ENCODE assay signal across 23 mouse cellular contexts in genomic region chr14:41065168-41065567, GRCm38 (mm10). TPM values are rescaled to one million over a fixed set of nuclear protein-coding genes. Genes with fewer than 3 reads are reported as not detected.
DNase-seq lines count a peak whose midpoint lies in the region; ATAC-seq and TF ChIP-seq lines count a peak whose summit lies in the region.
"Had no signal": no experiment of that assay in that cellular context is flagged by ENCODE, and none has a peak within 500 bp of the region (broad histone marks: within the 10 kb centered on the region; RNA-seq: fewer than 3 reads in every experiment).

No protein-coding gene starts in this region.

- 8% methylated on average over 1 of the region's 2 CpGs for WGBS in heart, embryonic 11.5 days (ENCODE audit: insufficient replicate concordance)
- 31% methylated on average over 2 of the region's 2 CpGs for WGBS in lung, embryonic 14.5 days
- WGBS in lung, postnatal 0 days: 22% methylated on average over 1 of the region's 2 CpGs
- WGBS in liver, embryonic 15.5 days (ENCODE audit: insufficient replicate concordance): 20% methylated on average over 2 of the region's 2 CpGs
- WGBS in cerebellum, adult 2 months: 62% methylated on average over 2 of the region's 2 CpGs

- no peak overlapping the region for H3K4me2 ChIP-seq in heart, embryonic 11.5 days
- no peak overlapping the region for H3K4me2 ChIP-seq in lung, embryonic 14.5 days
- no peak overlapping the region for H3K4me2 ChIP-seq in lung, postnatal 0 days (replicated peaks; ENCODE audit: low read depth, low read length)
- peak overlapping the region; percentile 8; the same call in 1 of the 2 replicates for H3K4me2 ChIP-seq in liver, embryonic 15.5 days
- H3K4me2 ChIP-seq: hindbrain, embryonic 12.5 days had no signal

- no peak overlapping the region for H3K9ac ChIP-seq in heart, embryonic 11.5 days (ENCODE audit: low read depth, low read length)
- H3K9ac ChIP-seq in lung, embryonic 14.5 days: no peak overlapping the region
- no peak overlapping the region for H3K9ac ChIP-seq in lung, postnatal 0 days (replicated peaks; ENCODE audit: low read depth)
- H3K9ac ChIP-seq in liver, embryonic 15.5 days: no peak overlapping the region
- H3K9ac ChIP-seq: hindbrain, embryonic 12.5 days had no signal

- TF ChIP-seq CTCF in lung, embryonic 14.5 days (IDR thresholded peaks at IDR 0.05; ENCODE audit: low read depth): no peak
- no peak for TF ChIP-seq CTCF in lung, postnatal 0 days (IDR thresholded peaks at IDR 0.05)
- TF ChIP-seq CTCF in cerebellum, adult 2 months (IDR thresholded peaks at IDR 0.05; ENCODE audit: borderline replicate concordance, insufficient read depth, low read depth, low read length): no peak

- peaks cover 4% of the 10 kb centered on the region; the same call in 1 of the 2 replicates for H3K4me1 ChIP-seq in heart, embryonic 11.5 days (ENCODE audit: control insufficient read depth, insufficient read depth, low read length)
- H3K4me1 ChIP-seq in lung, embryonic 14.5 days (ENCODE audit: insufficient read depth): no peaks in the 10 kb centered on the region
- H3K4me1 ChIP-seq in lung, postnatal 0 days (ENCODE audit: insufficient read depth, low read depth, low read length): no peaks in the 10 kb centered on the region
- H3K4me1 ChIP-seq in liver, embryonic 15.5 days (replicated peaks): peaks cover 19% of the 10 kb centered on the region
- H3K4me1 ChIP-seq in cerebellum, adult 2 months (ENCODE audit: control insufficient read depth, insufficient read depth, low read length): no peaks in the 10 kb centered on the region
- H3K4me1 ChIP-seq: hindbrain, embryonic 12.5 days; megakaryocyte, embryonic 14.5 days had no signal

- intact Hi-C loops in heart, postnatal 36 days (cut with DNase I): no loop called here

- H3K27me3 ChIP-seq in heart, embryonic 11.5 days (ENCODE audit: control insufficient read depth, insufficient read depth, low read length): no peaks in the 10 kb centered on the region
- H3K27me3 ChIP-seq in lung, embryonic 14.5 days (ENCODE audit: insufficient read depth, low read length): no peaks in the 10 kb centered on the region
- H3K27me3 ChIP-seq in lung, postnatal 0 days (replicated peaks; ENCODE audit: insufficient read depth, low read length): no peaks in the 10 kb centered on the region
- H3K27me3 ChIP-seq in liver, embryonic 15.5 days: no peaks in the 10 kb centered on the region
- no peaks in the 10 kb centered on the region for H3K27me3 ChIP-seq in cerebellum, adult 2 months (ENCODE audit: control insufficient read depth, insufficient read depth, low read length)
- H3K27me3 ChIP-seq: hindbrain, embryonic 12.5 days; megakaryocyte, embryonic 14.5 days had no signal

- TF ChIP-seq EP300 in lung, postnatal 0 days (IDR thresholded peaks at IDR 0.05): no peak

- no peaks in the 10 kb centered on the region for H3K36me3 ChIP-seq in heart, embryonic 11.5 days (ENCODE audit: control insufficient read depth, insufficient read depth, low read length)
- H3K36me3 ChIP-seq in lung, embryonic 14.5 days (ENCODE audit: insufficient read depth): no peaks in the 10 kb centered on the region
- no peaks in the 10 kb centered on the region for H3K36me3 ChIP-seq in lung, postnatal 0 days (ENCODE audit: insufficient read depth, low read length)
- no peaks in the 10 kb centered on the region for H3K36me3 ChIP-seq in liver, embryonic 15.5 days (replicated peaks)
- H3K36me3 ChIP-seq: hindbrain, embryonic 12.5 days had no signal

- DNase-seq in heart, postnatal 36 days: no peak
- DNase-seq in lung, embryonic 14.5 days: peak; percentile 19
- no peak for DNase-seq in lung, postnatal 0 days (ENCODE audit: low spot score)
- no peak for DNase-seq in ovary, postnatal 10 days (ENCODE audit: low spot score)
- DNase-seq in cerebellum, adult 2 months: no peak
- DNase-seq: adrenal gland, postnatal 14 days; cerebellum, postnatal 10 days; gastrocnemius, postnatal 25 days; kidney, postnatal 10 days; layer of hippocampus, adult 9-11 months had no signal

- no peak overlapping the region for H3K27ac ChIP-seq in heart, embryonic 11.5 days (ENCODE audit: low read depth, low read length)
- no peak overlapping the region for H3K27ac ChIP-seq in lung, embryonic 14.5 days (ENCODE audit: low read depth)
- H3K27ac ChIP-seq in lung, postnatal 0 days (ENCODE audit: low read length): no peak overlapping the region
- no peak overlapping the region for H3K27ac ChIP-seq in liver, embryonic 15.5 days (replicated peaks)
- no peak overlapping the region for H3K27ac ChIP-seq in cerebellum, adult 2 months (ENCODE audit: insufficient read depth, low read length)
- H3K27ac ChIP-seq: hindbrain, embryonic 12.5 days had no signal

- peak; percentile 42; the same call in 1 of the 2 replicates for ATAC-seq in heart, embryonic 11.5 days (replicated peaks; ENCODE audit: insufficient number of reproducible peaks, low FRiP score, low TSS enrichment)
- ATAC-seq in lung, embryonic 14.5 days (ENCODE audit: insufficient read depth): peak; percentile 38; the same call in 1 of the 2 replicates
- no peak for ATAC-seq in lung, postnatal 0 days
- peak; percentile 63 for ATAC-seq in common myeloid progenitor, adult 5-6 weeks (replicated peaks; ENCODE audit: low read depth, poor library complexity, severe bottlenecking)
- ATAC-seq in liver, embryonic 15.5 days (ENCODE audit: insufficient read depth): peak; percentile 97

- H3K9me3 ChIP-seq in heart, embryonic 11.5 days (replicated peaks; ENCODE audit: control insufficient read depth, low read length): no peaks in the 10 kb centered on the region
- no peaks in the 10 kb centered on the region for H3K9me3 ChIP-seq in lung, embryonic 14.5 days (ENCODE audit: low read depth, low read length)
- H3K9me3 ChIP-seq in lung, postnatal 0 days (ENCODE audit: low read length): no peaks in the 10 kb centered on the region
- H3K9me3 ChIP-seq in liver, embryonic 15.5 days (replicated peaks): no peaks in the 10 kb centered on the region
- H3K9me3 ChIP-seq: hindbrain, embryonic 12.5 days; megakaryocyte, embryonic 14.5 days had no signal

- no peak for TF ChIP-seq POLR2A in cerebellum, adult 2 months (IDR thresholded peaks at IDR 0.05; ENCODE audit: borderline replicate concordance, insufficient read depth, low read length)

- H3K4me3 ChIP-seq in heart, embryonic 11.5 days (ENCODE audit: low read depth, low read length): no peak overlapping the region
- H3K4me3 ChIP-seq in lung, embryonic 14.5 days (ENCODE audit: low read depth, low read length): no peak overlapping the region
- no peak overlapping the region for H3K4me3 ChIP-seq in lung, postnatal 0 days (ENCODE audit: low read depth, low read length)
- H3K4me3 ChIP-seq in liver, embryonic 15.5 days (replicated peaks): no peak overlapping the region
- no peak overlapping the region for H3K4me3 ChIP-seq in cerebellum, adult 2 months (replicated peaks; ENCODE audit: insufficient read depth, low read depth, low read length)
- H3K4me3 ChIP-seq: hindbrain, embryonic 12.5 days; megakaryocyte, embryonic 14.5 days had no signal

RNA-seq across cellular contexts. Expression of gene Dydc2, which starts 3.8 kb away (rescaled TPM):
- 0.53 TPM in 1 of 2 replicates, not detected in the other for polyA plus RNA-seq in heart, embryonic 11.5 days (2014; fragmentation: Nextera tagmentation; extraction: Ambion mirVana)
- total RNA-seq in heart, postnatal 36 days (2021): not detected
- polyA plus RNA-seq in lung, embryonic 14.5 days (2014; fragmentation: Nextera tagmentation; extraction: Ambion mirVana): not detected in 2 replicates
- polyA plus RNA-seq in lung, postnatal 0 days (2015; fragmentation: Nextera tagmentation; extraction: Ambion mirVana): 1.7 and 3.1 TPM in 2 replicates
- total RNA-seq in common myeloid progenitor, adult 5-6 weeks (2017): not detected in 2 replicates
- polyA plus RNA-seq in liver, embryonic 15.5 days (2015; fragmentation: Nextera tagmentation; extraction: Ambion mirVana): not detected in 2 replicates
- 1.9 and 2.0 TPM in 2 replicates for polyA plus RNA-seq in cerebellum, adult 2 months (2012; rRNA removed)
- total RNA-seq: CH12.LX; gastrocnemius, postnatal 25 days; liver, adult 2 months had no signal
- polyA plus RNA-seq: embryonic facial prominence, embryonic 11.5 days; intestine, embryonic 14.5 days; liver, adult 2 months; spleen, adult 2 months; urinary bladder, adult 2 months had no signal

RNA-seq across cellular contexts. Expression of gene Dydc1, which starts 7.5 kb away (rescaled TPM):
- polyA plus RNA-seq in heart, embryonic 11.5 days (2014; fragmentation: Nextera tagmentation; extraction: Ambion mirVana): not detected in 2 replicates
- not detected for total RNA-seq in heart, postnatal 36 days (2021)
- polyA plus RNA-seq in lung, embryonic 14.5 days (2014; fragmentation: Nextera tagmentation; extraction: Ambion mirVana): not detected in 2 replicates
- polyA plus RNA-seq in lung, postnatal 0 days (2015; fragmentation: Nextera tagmentation; extraction: Ambion mirVana): 0.30 and 0.40 TPM in 2 replicates
- total RNA-seq in common myeloid progenitor, adult 5-6 weeks (2017): not detected in 2 replicates
- not detected in 2 replicates for polyA plus RNA-seq in liver, embryonic 15.5 days (2015; fragmentation: Nextera tagmentation; extraction: Ambion mirVana)
- polyA plus RNA-seq in cerebellum, adult 2 months (2012; rRNA removed): not detected in 2 replicates
- total RNA-seq: adrenal gland, postnatal 14 days; CH12.LX; gastrocnemius, postnatal 25 days; left cerebral cortex, postnatal 25 days; liver, adult 2 months had no signal
- polyA plus RNA-seq: embryonic facial prominence, embryonic 11.5 days; frontal cortex, adult 2 months; intestine, embryonic 14.5 days; liver, adult 2 months; spleen, adult 2 months; urinary bladder, adult 2 months had no signal

RNA-seq across cellular contexts. Expression of gene Mat1a, which starts 39.7 kb away (rescaled TPM):
- polyA plus RNA-seq in heart, embryonic 11.5 days (2014; fragmentation: Nextera tagmentation; extraction: Ambion mirVana): 0.46 and 1.1 TPM in 2 replicates
- total RNA-seq in heart, postnatal 36 days (2021): not detected
- polyA plus RNA-seq in lung, embryonic 14.5 days (2014; fragmentation: Nextera tagmentation; extraction: Ambion mirVana): 2.6 and 4.0 TPM in 2 replicates
- 2.5 and 3.1 TPM in 2 replicates for polyA plus RNA-seq in lung, postnatal 0 days (2015; fragmentation: Nextera tagmentation; extraction: Ambion mirVana)
- not detected in 2 replicates for total RNA-seq in common myeloid progenitor, adult 5-6 weeks (2017)
- 55.9 and 83.9 TPM in 2 replicates for polyA plus RNA-seq in liver, embryonic 15.5 days (2015; fragmentation: Nextera tagmentation; extraction: Ambion mirVana)
- polyA plus RNA-seq in cerebellum, adult 2 months (2012; rRNA removed): not detected in 2 replicates
- total RNA-seq: CH12.LX; gastrocnemius, postnatal 25 days; left cerebral cortex, postnatal 25 days had no signal
- polyA plus RNA-seq: embryonic facial prominence, embryonic 11.5 days; hindbrain, embryonic 12.5 days; urinary bladder, adult 2 months had no signal

RNA-seq across cellular contexts. Expression of gene Fam213a, which starts 51.6 kb away (rescaled TPM):
- 67.7 and 75.4 TPM in 2 replicates for polyA plus RNA-seq in heart, embryonic 11.5 days (2014; fragmentation: Nextera tagmentation; extraction: Ambion mirVana)
- 10 to 100 TPM; 18.9 to 20.1 TPM for total RNA-seq in heart, postnatal 36 days (2021)
- 167 and 173 TPM in 2 replicates for polyA plus RNA-seq in lung, embryonic 14.5 days (2014; fragmentation: Nextera tagmentation; extraction: Ambion mirVana)
- polyA plus RNA-seq in lung, postnatal 0 days (2015; fragmentation: Nextera tagmentation; extraction: Ambion mirVana): 40.6 and 50.1 TPM in 2 replicates
- total RNA-seq in common myeloid progenitor, adult 5-6 weeks (2017): 26.4 and 32.5 TPM in 2 replicates
- 69.5 and 77.2 TPM in 2 replicates for polyA plus RNA-seq in liver, embryonic 15.5 days (2015; fragmentation: Nextera tagmentation; extraction: Ambion mirVana)
- 146 and 150 TPM in 2 replicates for polyA plus RNA-seq in cerebellum, adult 2 months (2012; rRNA removed)

Comparison
In these comparisons a context has a peak if more than half of its experiments do, and no peak if none do; other contexts are left out.
1. RNA of gene Mat1a, which starts 39.7 kb away (polyA plus RNA-seq): 55.9 to 83.9 TPM in liver, embryonic 15.5 days; 2.6 to 4.0 TPM in lung, embryonic 14.5 days, 2.5 to 3.1 TPM in lung, postnatal 0 days, 0.46 to 1.1 TPM in heart, embryonic 11.5 days and not detected in cerebellum, adult 2 months; every median in the first group is over 10 times any median in the second.